Mouse (Mus musculus) frontal cortex, postnatal 25 days (tissue): ENCODE measurements around the gene Pfkm.

Experiments
- DNase-seq, 2 experiments: peaks; one replicate each; pipeline ENCODE4 v3.0.0; 2022; ENCODE audit warnings: low spot score in 2 of 2

Gene Pfkm

GRCm38 (mm10) chr15:98139763-98140162 lies 47.4 kb downstream of the Pfkm start:
- no peak for DNase-seq

GRCm38 (mm10) chr15:98140809-98141208 lies 48.4 kb downstream of the Pfkm start:
- DNase-seq: no peak

- DNase-seq: no peak
Observed at GRCm38 (mm10) chr15:98142515-98142914, 50.1 kb downstream of the Pfkm start.

- DNase-seq: no peak
Observed at GRCm38 (mm10) chr15:98144861-98145507, 52.6 kb downstream of the Pfkm start.

GRCm38 (mm10) chr15:98145559-98146181 lies 53.3 kb downstream of the Pfkm start:
- DNase-seq: peak; percentile 89 to 92

- DNase-seq: no peak
Observed at GRCm38 (mm10) chr15:98148356-98148755, 56.0 kb downstream of the Pfkm start.

GRCm38 (mm10) chr15:98149166-98149602 lies 56.8 kb downstream of the Pfkm start:
- DNase-seq: no peak

GRCm38 (mm10) chr15:98152916-98153315 lies 60.5 kb downstream of the Pfkm start:
- DNase-seq: no peak

- DNase-seq: no peak
Observed at GRCm38 (mm10) chr15:98153625-98154024, 61.2 kb downstream of the Pfkm start.

GRCm38 (mm10) chr15:98154146-98154545 lies 61.8 kb downstream of the Pfkm start:
- no peak for DNase-seq

GRCm38 (mm10) chr15:98154631-98155030 lies 62.2 kb downstream of the Pfkm start:
- DNase-seq: no peak

- DNase-seq: no peak
Observed at GRCm38 (mm10) chr15:98155272-98155671, 62.9 kb downstream of the Pfkm start.

GRCm38 (mm10) chr15:98155944-98156343 lies 63.6 kb downstream of the Pfkm start:
- DNase-seq: no peak

GRCm38 (mm10) chr15:98157253-98157652 lies 64.9 kb downstream of the Pfkm start:
- DNase-seq: no peak

GRCm38 (mm10) chr15:98161026-98161805 lies 68.8 kb downstream of the Pfkm start:
- no peak for DNase-seq

GRCm38 (mm10) chr15:98162561-98162960 lies 70.2 kb downstream of the Pfkm start:
- no peak for DNase-seq

- DNase-seq: no peak
Observed at GRCm38 (mm10) chr15:98165525-98165924, 73.1 kb downstream of the Pfkm start, which contains the start of gene Asb8. TSS of gene Asb8 (minus strand) at chr15:98165625.

- no peak for DNase-seq
Observed at GRCm38 (mm10) chr15:98166963-98167644, 74.7 kb downstream of the Pfkm start, which contains the start of gene Ccdc184. TSS of gene Ccdc184 (plus strand) at chr15:98167158.

- DNase-seq: peak; percentile 68 to 81
Observed at GRCm38 (mm10) chr15:98167645-98168621, 75.5 kb downstream of the Pfkm start.

- DNase-seq: no peak
Observed at GRCm38 (mm10) chr15:98168622-98169004, 76.2 kb downstream of the Pfkm start.

- DNase-seq: peak; percentile 31 to 45
Observed at GRCm38 (mm10) chr15:98170365-98170764, 78.0 kb downstream of the Pfkm start.
